Mouse (Mus musculus) frontal cortex, adult 2 months (tissue): ENCODE results near the gene Il9r. TPM values are rescaled to one million over a fixed set of nuclear protein-coding genes. Genes with fewer than 3 reads are reported as not detected.

ENCODE experiments used
- polyA plus RNA-seq: library from polyadenylated mRNA; depleted of rRNA; stranded (reverse); fragments of >200 nt; gene quantifications from 2 replicates; pipeline ENCODE4 v1.2.3, GENCODE M21; 2012; rRNA removed

The Il9r gene
- polyA plus RNA-seq, 1 experiment = not detected

Other genes starting within 250 kb of the Il9r start
- gene 4930524B15Rik, start 234.7 kb downstream of the Il9r start, polyA plus RNA-seq = 0.12 and 0.19 TPM in 2 replicates
- 595 and 624 TPM in 2 replicates for gene Nsg2, start 199.8 kb downstream of the Il9r start, polyA plus RNA-seq
- 47.4 and 54.0 TPM in 2 replicates for gene Snrnp25, start 5.1 kb upstream of the Il9r start, polyA plus RNA-seq
- 23.6 and 26.7 TPM in 2 replicates for gene Rhbdf1, start 22.0 kb upstream of the Il9r start, polyA plus RNA-seq
- 13.8 and 17.0 TPM in 2 replicates for gene Mpg, start 26.2 kb upstream of the Il9r start, polyA plus RNA-seq
- 75.7 and 85.2 TPM in 2 replicates for gene Nprl3, start 67.4 kb upstream of the Il9r start, polyA plus RNA-seq
- gene Hba-x, start 76.1 kb upstream of the Il9r start, polyA plus RNA-seq = 5.3 and 14.7 TPM in 2 replicates
- gene Hba-a1, start 83.2 kb upstream of the Il9r start, polyA plus RNA-seq = 138 and 217 TPM in 2 replicates
- 0.50 and 0.71 TPM in 2 replicates for gene Hbq1b, start 86.7 kb upstream of the Il9r start, polyA plus RNA-seq
- 443 and 591 TPM in 2 replicates for gene Hba-a2, start 96.2 kb upstream of the Il9r start, polyA plus RNA-seq
- 1.3 and 1.8 TPM in 2 replicates for gene Hbq1a, start 99.8 kb upstream of the Il9r start, polyA plus RNA-seq
- gene Sh3pxd2b, start 147.5 kb upstream of the Il9r start, polyA plus RNA-seq = 11.8 and 12.5 TPM in 2 replicates